Mouse (Mus musculus) embryonic fibroblast, embryonic 13.5 days (primary cell): ENCODE measurements around the gene Sipa1l3.

Experiments used
- CTCF ChIP-seq: IDR thresholded peaks from 2 replicates; pipeline ENCODE4 v1.5.1; 2011; ENCODE audit warnings: mild to moderate bottlenecking, control low read depth, low read length, moderate library complexity, borderline replicate concordance; ENCODE audit not compliant: insufficient read depth
- POLR2A ChIP-seq: IDR thresholded peaks from 2 replicates; pipeline ENCODE4 v1.6.1; 2011; ENCODE audit warnings: low read depth, mild to moderate bottlenecking, control low read depth, low read length, moderate library complexity

DNA sequence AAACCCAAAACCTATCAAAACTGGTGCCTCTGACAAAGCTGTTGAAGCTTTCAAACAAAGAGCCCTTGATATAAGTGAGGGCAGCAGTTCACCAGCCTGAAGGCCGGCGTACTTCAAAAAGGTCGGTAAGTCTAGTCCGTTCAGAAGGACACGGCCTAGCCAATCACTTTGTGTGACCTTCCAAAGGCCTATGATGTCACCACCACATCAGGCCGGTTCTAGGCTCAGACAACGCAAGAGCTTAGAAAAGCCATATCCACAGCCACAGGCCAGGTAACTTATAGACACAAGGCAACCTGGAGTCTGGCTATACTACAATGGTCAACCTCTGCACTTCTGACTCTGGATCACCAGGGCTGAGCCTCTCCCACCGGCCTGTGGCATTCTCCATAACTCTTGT lies 238.5 kb downstream of the Sipa1l3 start:
- TF ChIP-seq POLR2A (no peak), CTCF (no peak)
